Mouse (Mus musculus) MEL (cell line): ENCODE data around the gene Cntn4. TPM values are rescaled to one million over a fixed set of nuclear protein-coding genes. Genes with fewer than 3 reads are reported as not detected.

ENCODE experiments used
- DNase-seq: peaks from one replicate; pipeline ENCODE4 v3.0.0; 2011; ENCODE audit warnings: low read depth, low spot score
- H3K27ac ChIP-seq: 2 replicates; pipeline ENCODE4 v1.5.1; 2012; ENCODE audit warnings: low read depth, mild to moderate bottlenecking, control low read depth, low read length, moderate library complexity; ENCODE audit not compliant: control insufficient read depth
- H3K27me3 ChIP-seq, 2 experiments: fragments of 150-350 bp in 1 of 2; sonication (generic) in 1 of 2; 2 replicates each; pipeline ENCODE4 v1.6.1; 2012; ENCODE audit warnings: low read length in 2 of 2, mild to moderate bottlenecking in 2 of 2, improper control_type of control experiment in 1 of 2, moderate library complexity in 1 of 2; ENCODE audit not compliant: insufficient read depth in 2 of 2, control insufficient read depth in 1 of 2
- H3K36me3 ChIP-seq, 2 experiments: 2 replicates each; pipeline ENCODE4 v1.6.1; 2012 to 2014; ENCODE audit warnings: low read length in 2 of 2, improper control_type of control experiment in 1 of 2, inconsistent platforms in 1 of 2, mild to moderate bottlenecking in 1 of 2; ENCODE audit not compliant: insufficient read depth in 2 of 2, control insufficient read depth in 1 of 2
- H3K4me1 ChIP-seq, 2 experiments: fragments of 150-350 bp in 1 of 2; sonication (generic) in 1 of 2; 2 replicates each; pipeline ENCODE4 v1.6.1; 2012; ENCODE audit warnings: low read length in 2 of 2, improper control_type of control experiment in 1 of 2, mild to moderate bottlenecking in 1 of 2; ENCODE audit not compliant: insufficient read depth in 2 of 2, control insufficient read depth in 1 of 2
- H3K4me3 ChIP-seq, 2 experiments: fragments of 150-350 bp in 1 of 2; sonication (generic) in 1 of 2; 2 replicates each; pipeline ENCODE4 v1.5.1; 2012; ENCODE audit warnings: low read depth in 2 of 2, low read length in 2 of 2, mild to moderate bottlenecking in 2 of 2, moderate library complexity in 2 of 2, control low read depth in 1 of 2, improper control_type of control experiment in 1 of 2; ENCODE audit not compliant: control insufficient read depth in 1 of 2, insufficient read depth in 1 of 2
- H3K79me2 ChIP-seq: 2 replicates; pipeline ENCODE4 v1.6.1; 2012; ENCODE audit warnings: mild to moderate bottlenecking, low read length, moderate library complexity; ENCODE audit not compliant: control insufficient read depth, poor library complexity, insufficient read depth
- H3K9ac ChIP-seq: 2 replicates; pipeline ENCODE4 v1.6.1; 2012; ENCODE audit warnings: low read depth, mild to moderate bottlenecking, control low read depth, low read length, moderate library complexity; ENCODE audit not compliant: control insufficient read depth, poor library complexity, severe bottlenecking
- H3K9me3 ChIP-seq: fragments of 150-350 bp; sonication (generic); replicated peaks from 2 replicates; pipeline ENCODE4 v1.6.1; 2012; ENCODE audit warnings: mild to moderate bottlenecking, low read length, improper control_type of control experiment, moderate library complexity; ENCODE audit not compliant: insufficient read depth
- BHLHE40 ChIP-seq: IDR thresholded peaks from 2 replicates; pipeline ENCODE4 v1.6.1; 2012; ENCODE audit warnings: low read depth, mild to moderate bottlenecking, inconsistent platforms, low read length, improper control_type of control experiment, borderline replicate concordance
- CHD1 ChIP-seq: IDR thresholded peaks from 2 replicates; pipeline ENCODE4 v1.6.1; 2012; ENCODE audit warnings: low read depth, mild to moderate bottlenecking, inconsistent platforms, low read length, improper control_type of control experiment
- CHD2 ChIP-seq: IDR thresholded peaks from 2 replicates; pipeline ENCODE4 v1.6.1; 2011; ENCODE audit warnings: low read length, improper control_type of control experiment
- E2F4 ChIP-seq: IDR thresholded peaks from 2 replicates; pipeline ENCODE4 v1.6.1; 2011; ENCODE audit warnings: low read depth, low read length, improper control_type of control experiment, borderline replicate concordance
- ELF1 ChIP-seq: IDR thresholded peaks from 2 replicates; pipeline ENCODE4 v1.6.1; 2014; ENCODE audit warnings: low read depth, mild to moderate bottlenecking, inconsistent platforms, low read length, improper control_type of control experiment, moderate library complexity
- EP300 ChIP-seq, 2 experiments: IDR thresholded peaks; 2 replicates each; pipeline ENCODE4 v1.6.1; 2011; ENCODE audit warnings: improper control_type of control experiment in 2 of 2, low read length in 2 of 2, low read depth in 1 of 2, mild to moderate bottlenecking in 1 of 2
- ETS1 ChIP-seq: IDR thresholded peaks from 2 replicates; pipeline ENCODE4 v1.6.1; 2012; ENCODE audit warnings: low read depth, mild to moderate bottlenecking, inconsistent platforms, low read length, improper control_type of control experiment, moderate library complexity
- GATA1 ChIP-seq: IDR thresholded peaks from 2 replicates; pipeline ENCODE4 v1.6.1; 2011; ENCODE audit warnings: low read depth, low read length, improper control_type of control experiment
- MAFK ChIP-seq: IDR thresholded peaks from 2 replicates; pipeline ENCODE4 v1.6.1; 2011; ENCODE audit warnings: low read depth, mild to moderate bottlenecking, low read length, improper control_type of control experiment, borderline replicate concordance
- MAZ ChIP-seq: IDR thresholded peaks from 2 replicates; pipeline ENCODE4 v1.6.1; 2012; ENCODE audit warnings: low read depth, mild to moderate bottlenecking, inconsistent platforms, low read length, improper control_type of control experiment
- MEF2A ChIP-seq: IDR thresholded peaks from 2 replicates; pipeline ENCODE4 v1.6.1; 2014; ENCODE audit warnings: low read depth, mild to moderate bottlenecking, inconsistent platforms, low read length, improper control_type of control experiment; ENCODE audit not compliant: poor library complexity, insufficient replicate concordance, severe bottlenecking; ENCODE audit errors: extremely low read depth
- MYB ChIP-seq: IDR thresholded peaks from 2 replicates; pipeline ENCODE4 v1.6.1; 2011; ENCODE audit warnings: mild to moderate bottlenecking, low read depth, low read length, improper control_type of control experiment
- NRF1 ChIP-seq: IDR thresholded peaks from 2 replicates; pipeline ENCODE4 v1.6.1; 2014; ENCODE audit warnings: low read depth, mild to moderate bottlenecking, inconsistent platforms, low read length, improper control_type of control experiment, moderate library complexity; ENCODE audit not compliant: poor library complexity, insufficient read depth, severe bottlenecking
- POLR2A ChIP-seq, 2 experiments: IDR thresholded peaks; 2 replicates each; pipeline ENCODE4 v1.6.1; 2011 to 2012; ENCODE audit warnings: low read length in 2 of 2, mild to moderate bottlenecking in 2 of 2, control low read depth in 1 of 2, improper control_type of control experiment in 1 of 2, low read depth in 1 of 2, moderate library complexity in 1 of 2; ENCODE audit not compliant: control insufficient read depth in 1 of 2, insufficient read depth in 1 of 2, poor library complexity in 1 of 2
- POLR2AphosphoS5 ChIP-seq: IDR thresholded peaks from 2 replicates; pipeline ENCODE4 v1.6.1; 2012; ENCODE audit warnings: low read depth, borderline replicate concordance, mild to moderate bottlenecking, inconsistent platforms, low read length, moderate library complexity, mixed read lengths
- RAD21 ChIP-seq: IDR thresholded peaks from 2 replicates; pipeline ENCODE4 v1.6.1; 2011; ENCODE audit warnings: mild to moderate bottlenecking, low read depth, low read length, improper control_type of control experiment
- RCOR1 ChIP-seq: IDR thresholded peaks from 2 replicates; pipeline ENCODE4 v1.6.1; 2012; ENCODE audit warnings: low read depth, mild to moderate bottlenecking, inconsistent platforms, low read length, improper control_type of control experiment
- SIN3A ChIP-seq: IDR thresholded peaks from 2 replicates; pipeline ENCODE4 v1.6.1; 2012; ENCODE audit warnings: low read length, improper control_type of control experiment, inconsistent platforms
- SMC3 ChIP-seq: IDR thresholded peaks from 2 replicates; pipeline ENCODE4 v1.6.1; 2011; ENCODE audit warnings: low read depth, low read length, improper control_type of control experiment
- TAL1 ChIP-seq: IDR thresholded peaks from 2 replicates; pipeline ENCODE4 v1.6.1; 2012; ENCODE audit warnings: mild to moderate bottlenecking, inconsistent platforms, low read length, moderate library complexity, mixed read lengths
- TBP ChIP-seq: IDR thresholded peaks from 2 replicates; pipeline ENCODE4 v1.8.0; 2011; ENCODE audit warnings: low read depth, low read length, improper control_type of control experiment
- TCF12 ChIP-seq: IDR thresholded peaks from 2 replicates; pipeline ENCODE4 v1.6.1; 2014; ENCODE audit warnings: low read depth, mild to moderate bottlenecking, inconsistent platforms, low read length, improper control_type of control experiment, moderate library complexity
- USF2 ChIP-seq, 2 experiments: IDR thresholded peaks; 2 replicates each; pipeline ENCODE4 v1.6.1; 2011 to 2012; ENCODE audit warnings: improper control_type of control experiment in 2 of 2, low read length in 2 of 2, borderline replicate concordance in 1 of 2, inconsistent platforms in 1 of 2, low read depth in 1 of 2, mild to moderate bottlenecking in 1 of 2; ENCODE audit not compliant: insufficient read depth in 1 of 2
- ZC3H11A ChIP-seq: IDR thresholded peaks from 2 replicates; pipeline ENCODE4 v1.6.1; 2012; ENCODE audit warnings: low read depth, mild to moderate bottlenecking, inconsistent platforms, low read length, improper control_type of control experiment
- ZKSCAN1 ChIP-seq: IDR thresholded peaks from 2 replicates; pipeline ENCODE4 v1.6.1; 2012; ENCODE audit warnings: low read depth, mild to moderate bottlenecking, inconsistent platforms, low read length, improper control_type of control experiment, moderate library complexity
- polyA plus RNA-seq, 2 experiments: library from polyadenylated mRNA; stranded (reverse) in 1 of 2; unstranded in 1 of 2; fragments of >175 nt in 1 of 2; fragments of >200 nt in 1 of 2; gene quantifications; 2 replicates each; pipeline versions ENCODE4 v1.2.1 to v1.2.4; 2012; ENCODE audit warnings: low replicate concordance in 2 of 2, low read depth in 1 of 2; ENCODE audit not compliant: insufficient read length in 2 of 2, insufficient read depth in 1 of 2, missing spikeins in 1 of 2
- total RNA-seq: library from RNA; depleted of rRNA; stranded (reverse); fragments of 300-350 nt; gene quantifications from 2 replicates; pipeline ENCODE4 v1.2.3, GENCODE M21; 2012

The Cntn4 gene
- total and polyA plus RNA-seq, 3 experiments, result not detected

GRCm38 (mm10) chr6:106200974-106201373, 523.5 kb downstream of the Cntn4 start:
- no peaks in the 10 kb centered on the region for H3K27me3 ChIP-seq
- H3K4me1 ChIP-seq, result no peaks in the 10 kb centered on the region
- TF ChIP-seq SIN3A, result no peak
- no peak for TF ChIP-seq SMC3
- no peak for TF ChIP-seq POLR2AphosphoS5
- no peak for TF ChIP-seq EP300 (IDR thresholded peaks at IDR 0.05; ENCODE audit: low read depth in 1 of 2, low read length in 2 of 2)
- no peak for TF ChIP-seq ZC3H11A
- no peak for TF ChIP-seq GATA1
- no peak for TF ChIP-seq NRF1
- no peak for TF ChIP-seq MYB
- TF ChIP-seq USF2 (IDR thresholded peaks at IDR 0.05; ENCODE audit: borderline replicate concordance in 1 of 2, insufficient read depth in 1 of 2, low read depth in 1 of 2, low read length in 2 of 2), result no peak
- no peak for TF ChIP-seq TAL1
- no peak for TF ChIP-seq MAFK
- no peak for TF ChIP-seq MAZ
- no peak for TF ChIP-seq ZKSCAN1
- TF ChIP-seq ELF1, result no peak
- TF ChIP-seq E2F4, result no peak
- no peak overlapping the region for H3K4me3 ChIP-seq
- H3K9ac ChIP-seq, result no peak overlapping the region
- no peaks in the 10 kb centered on the region for H3K9me3 ChIP-seq
- H3K36me3 ChIP-seq, result no peaks in the 10 kb centered on the region
- no peak for DNase-seq
- H3K79me2 ChIP-seq, result no peaks in the 10 kb centered on the region
- no peak overlapping the region for H3K27ac ChIP-seq

GRCm38 (mm10) chr6:106207401-106207800, 529.9 kb downstream of the Cntn4 start:
- Histone ChIP-seq H3K4me3 (no peak overlapping the region), H3K4me1 (no peaks in the 10 kb centered on the region)

More at GRCm38 (mm10) chr6:106207401-106207800, 529.9 kb downstream of the Cntn4 start:
- TF ChIP-seq POLR2AphosphoS5 (no peak), TBP (no peak), POLR2A (IDR thresholded peaks at IDR 0.05; ENCODE audit: control insufficient read depth in 1 of 2, insufficient read depth in 1 of 2, low read depth in 1 of 2, low read length in 2 of 2, poor library complexity in 1 of 2) (no peak), NRF1 (no peak), ETS1 (no peak), MAFK (no peak), BHLHE40 (no peak), ELF1 (no peak), RAD21 (no peak), MEF2A (no peak), CHD1 (no peak), CHD2 (no peak), TCF12 (no peak), RCOR1 (no peak)
- TF ChIP-seq, all 39 proteins: peak for 0
- no peaks in the 10 kb centered on the region for H3K79me2 ChIP-seq
- H3K36me3 ChIP-seq, result no peaks in the 10 kb centered on the region
- no peaks in the 10 kb centered on the region for H3K27me3 ChIP-seq
- H3K9ac ChIP-seq, result no peak overlapping the region
- peak; percentile 44 for DNase-seq
- no peaks in the 10 kb centered on the region for H3K9me3 ChIP-seq
- no peak overlapping the region for H3K27ac ChIP-seq
